Mouse (Mus musculus): ENCODE data around the gene Gpbar1. TPM values are rescaled to one million over a fixed set of nuclear protein-coding genes. Genes with fewer than 3 reads are reported as not detected.

Gene Gpbar1
- polyA plus RNA-seq, 1 experiment from 2014 or later, result not detected

GRCm38 (mm10) chr1:74248799-74249198 lies 29.6 kb upstream of the Gpbar1 start:
- no peak for ATAC-seq (replicated peaks)
- Histone ChIP-seq H3K9me3 (no peaks in the 10 kb centered on the region), H3K4me3 (no peak overlapping the region), H3K27ac (replicated peaks) (no peak overlapping the region), H3K27me3 (no peaks in the 10 kb centered on the region), H3K9ac (replicated peaks) (no peak overlapping the region), H3K4me1 (no peaks in the 10 kb centered on the region), H3K36me3 (peaks cover 51% of the 10 kb centered on the region), H3K4me2 (replicated peaks) (no peak overlapping the region)
- 86% methylated on average over 1 of the region's 1 CpGs for WGBS

DNA sequence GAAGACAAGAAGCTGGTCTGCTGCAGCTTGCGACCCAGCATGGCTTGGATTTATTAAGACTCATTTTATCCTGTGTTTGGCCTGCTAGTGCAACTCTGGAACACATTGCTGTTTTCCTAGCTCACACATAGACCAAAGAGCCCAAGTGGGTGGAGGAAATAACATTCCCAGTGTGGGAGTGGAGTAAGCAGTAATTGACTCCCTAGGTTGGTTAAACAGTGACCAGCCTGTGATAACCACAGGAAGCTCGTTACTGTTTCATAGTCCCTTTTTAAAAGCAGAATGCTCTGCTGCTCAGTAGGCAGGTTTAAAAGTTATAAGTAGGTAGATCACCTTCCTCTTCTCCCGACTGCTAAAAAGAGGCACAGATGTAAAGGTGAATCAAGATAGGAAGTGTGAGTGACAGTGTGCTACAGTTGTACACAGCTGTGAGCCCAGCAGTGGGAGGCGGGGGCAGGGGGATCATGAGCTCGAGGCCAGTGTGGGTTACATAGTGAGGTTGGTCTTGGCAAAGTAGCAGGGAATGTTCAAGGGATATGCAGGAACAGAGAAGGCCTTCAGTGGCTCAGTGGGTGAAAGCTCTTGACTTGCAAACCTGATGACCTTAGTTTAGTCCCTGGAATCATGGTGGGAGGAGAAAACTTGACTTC lies 28.9 kb upstream of the Gpbar1 start:
- H3K27ac ChIP-seq (replicated peaks), result no peak overlapping the region
- WGBS, result 74% methylated on average over 5 of the region's 5 CpGs
- no peaks in the 10 kb centered on the region for H3K4me1 ChIP-seq
- peaks cover 57% of the 10 kb centered on the region for H3K36me3 ChIP-seq
- no peak for ATAC-seq (replicated peaks)
- H3K9me3 ChIP-seq, result no peaks in the 10 kb centered on the region
- no peaks in the 10 kb centered on the region for H3K27me3 ChIP-seq
- H3K4me3 ChIP-seq, result no peak overlapping the region
- no peak overlapping the region for H3K9ac ChIP-seq (replicated peaks)
- no peak overlapping the region for H3K4me2 ChIP-seq (replicated peaks)

GRCm38 (mm10) chr1:74250096-74250495 lies 28.3 kb upstream of the Gpbar1 start:
- Histone ChIP-seq H3K9me3 (no peaks in the 10 kb centered on the region), H3K4me2 (replicated peaks) (no peak overlapping the region), H3K4me3 (no peak overlapping the region), H3K9ac (replicated peaks) (no peak overlapping the region), H3K27me3 (no peaks in the 10 kb centered on the region), H3K4me1 (no peaks in the 10 kb centered on the region), H3K27ac (replicated peaks) (no peak overlapping the region), H3K36me3 (peaks cover 62% of the 10 kb centered on the region)
- ATAC-seq (replicated peaks), result no peak
- 93% methylated on average over 4 of the region's 4 CpGs for WGBS

DNA sequence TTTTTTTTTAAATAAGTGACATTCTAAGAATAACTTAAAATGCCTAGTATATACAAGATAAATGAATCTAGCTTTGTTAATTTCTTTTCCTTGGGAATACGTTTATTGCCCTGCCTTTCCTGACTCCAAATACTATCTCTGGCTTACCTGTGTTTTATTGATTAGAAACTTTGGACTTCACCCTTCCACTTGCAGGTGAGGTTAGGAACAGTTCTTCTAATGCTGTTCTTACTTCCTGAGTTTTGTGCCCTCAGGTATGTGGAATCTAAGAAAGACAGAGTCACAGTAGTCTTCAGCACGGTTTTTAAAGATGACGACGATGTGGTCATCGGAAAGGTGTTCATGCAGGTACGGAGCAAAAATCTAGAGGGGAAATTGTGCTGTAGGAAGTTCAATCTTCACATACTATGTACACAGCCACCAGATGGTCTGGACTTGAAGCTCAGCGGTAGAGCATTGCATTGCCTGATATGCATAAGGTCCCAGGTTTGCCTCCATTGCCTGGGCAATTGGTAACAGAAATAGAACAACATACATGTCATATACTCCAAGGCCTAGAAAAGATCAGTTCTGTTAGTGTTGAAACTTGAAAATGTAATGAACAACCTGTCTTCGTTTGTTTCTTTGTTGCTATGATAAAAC lies 22.5 kb upstream of the Gpbar1 start:
- H3K9me3 ChIP-seq, result no peaks in the 10 kb centered on the region

DNA sequence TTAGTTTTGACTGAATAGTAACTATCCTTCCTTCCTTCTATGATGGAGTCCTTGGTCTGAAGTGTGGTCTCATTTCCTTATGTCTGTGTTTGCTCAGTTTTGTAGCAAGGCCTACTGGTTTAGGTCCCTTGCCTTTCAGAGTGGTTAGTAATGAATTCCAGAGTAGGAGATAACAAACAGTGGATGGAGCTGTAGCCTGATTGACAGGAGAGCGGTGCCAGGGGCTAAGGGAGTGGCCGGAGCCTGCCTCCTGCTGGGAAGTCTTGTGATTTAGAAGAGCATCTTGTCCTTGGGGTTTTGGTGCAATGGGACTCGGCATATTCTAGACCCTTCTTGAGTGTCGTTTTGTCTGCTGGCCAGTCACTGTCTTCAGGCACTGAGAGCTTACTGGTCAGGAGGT lies 21.6 kb upstream of the Gpbar1 start:
- WGBS, result 81% methylated on average over 4 of the region's 4 CpGs
- no peaks in the 10 kb centered on the region for H3K9me3 ChIP-seq
- no peak overlapping the region for H3K9ac ChIP-seq (replicated peaks)
- no peak overlapping the region for H3K4me3 ChIP-seq
- no peak for ATAC-seq (replicated peaks)
- no peaks in the 10 kb centered on the region for H3K4me1 ChIP-seq
- no peak overlapping the region for H3K27ac ChIP-seq (replicated peaks)
- no peak overlapping the region for H3K4me2 ChIP-seq (replicated peaks)
- peaks cover 70% of the 10 kb centered on the region for H3K36me3 ChIP-seq
- no peaks in the 10 kb centered on the region for H3K27me3 ChIP-seq

More for the DNA sequence above, 22.5 kb upstream of the Gpbar1 start:
- Histone ChIP-seq H3K4me2 (replicated peaks) (no peak overlapping the region), H3K36me3 (peaks cover 74% of the 10 kb centered on the region), H3K9ac (replicated peaks) (no peak overlapping the region), H3K27me3 (no peaks in the 10 kb centered on the region), H3K4me1 (no peaks in the 10 kb centered on the region), H3K4me3 (no peak overlapping the region), H3K27ac (replicated peaks) (no peak overlapping the region)
- ATAC-seq (replicated peaks), result no peak
- 97% methylated on average over 8 of the region's 8 CpGs for WGBS

DNA sequence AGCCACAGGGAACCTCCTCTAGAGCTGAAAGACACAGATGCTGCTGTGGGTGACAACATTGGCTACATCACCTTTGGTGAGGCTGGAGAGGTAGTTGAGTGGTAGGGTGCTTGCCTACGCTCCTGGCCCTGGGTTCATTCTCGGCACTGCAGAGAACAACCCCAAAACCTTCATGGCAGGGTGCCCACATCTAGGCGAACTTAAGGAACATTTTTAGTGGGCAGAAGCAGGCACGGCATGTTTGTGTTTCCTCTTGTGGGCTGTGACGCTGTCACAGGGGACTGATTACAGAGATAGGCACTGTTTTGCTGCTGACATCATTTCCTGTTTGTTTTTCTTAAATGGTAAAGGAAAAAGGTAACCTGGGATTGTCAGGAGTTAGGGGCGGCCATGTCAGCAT lies 15.8 kb upstream of the Gpbar1 start:
- Histone ChIP-seq H3K9ac (replicated peaks) (no peak overlapping the region), H3K4me1 (no peaks in the 10 kb centered on the region), H3K9me3 (no peaks in the 10 kb centered on the region), H3K27ac (replicated peaks) (no peak overlapping the region), H3K4me3 (no peak overlapping the region), H3K4me2 (replicated peaks) (no peak overlapping the region), H3K36me3 (peaks cover 77% of the 10 kb centered on the region), H3K27me3 (no peaks in the 10 kb centered on the region)
- no peak for ATAC-seq (replicated peaks)
- 93% methylated on average over 6 of the region's 6 CpGs for WGBS

GRCm38 (mm10) chr1:74268750-74269149 lies 9.6 kb upstream of the Gpbar1 start:
- Histone ChIP-seq H3K4me3 (no peak overlapping the region), H3K4me2 (replicated peaks) (no peak overlapping the region), H3K9me3 (no peaks in the 10 kb centered on the region), H3K36me3 (peaks cover 51% of the 10 kb centered on the region), H3K9ac (replicated peaks) (no peak overlapping the region), H3K27me3 (no peaks in the 10 kb centered on the region), H3K27ac (replicated peaks) (no peak overlapping the region), H3K4me1 (no peaks in the 10 kb centered on the region)
- 89% methylated on average over 8 of the region's 8 CpGs for WGBS
- no peak for ATAC-seq (replicated peaks)

DNA sequence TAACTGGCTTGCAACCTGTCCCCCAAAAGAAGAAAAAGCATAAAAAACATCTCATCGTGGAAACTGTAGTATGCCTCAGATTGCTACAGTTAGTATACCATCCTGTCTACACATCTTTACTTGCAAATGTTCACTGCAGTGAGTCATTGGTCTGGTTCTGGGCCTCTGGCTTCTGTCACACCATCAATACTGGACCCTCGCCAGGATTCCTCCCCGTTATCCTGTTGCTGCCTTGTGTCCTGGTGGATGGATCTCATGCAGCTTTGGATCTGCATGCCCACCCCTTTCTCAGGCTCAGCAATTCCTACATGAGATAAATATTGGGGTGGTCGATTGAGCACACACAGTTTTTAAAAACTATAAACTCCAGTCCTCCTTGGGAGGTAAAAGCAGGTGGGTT lies 6.7 kb upstream of the Gpbar1 start:
- Histone ChIP-seq H3K4me3 (no peak overlapping the region), H3K36me3 (peaks cover 23% of the 10 kb centered on the region), H3K4me2 (replicated peaks) (no peak overlapping the region), H3K9ac (replicated peaks) (no peak overlapping the region), H3K9me3 (no peaks in the 10 kb centered on the region), H3K27me3 (no peaks in the 10 kb centered on the region), H3K27ac (replicated peaks) (no peak overlapping the region), H3K4me1 (no peaks in the 10 kb centered on the region)
- no peak for ATAC-seq (replicated peaks)
- 75% methylated on average over 4 of the region's 4 CpGs for WGBS

GRCm38 (mm10) chr1:74275015-74275414 lies 3.3 kb upstream of the Gpbar1 start:
- ATAC-seq (replicated peaks), result no peak
- Histone ChIP-seq H3K4me3 (no peak overlapping the region), H3K9me3 (no peaks in the 10 kb centered on the region), H3K27me3 (no peaks in the 10 kb centered on the region), H3K4me1 (no peaks in the 10 kb centered on the region), H3K9ac (replicated peaks) (no peak overlapping the region), H3K4me2 (replicated peaks) (no peak overlapping the region), H3K27ac (replicated peaks) (no peak overlapping the region), H3K36me3 (peaks cover 9% of the 10 kb centered on the region)
- 61% methylated on average over 9 of the region's 9 CpGs for WGBS

GRCm38 (mm10) chr1:74277041-74277440 lies 1.3 kb upstream of the Gpbar1 start:
- Histone ChIP-seq H3K36me3 (peaks cover 27% of the 10 kb centered on the region), H3K9me3 (no peaks in the 10 kb centered on the region), H3K4me2 (replicated peaks) (no peak overlapping the region), H3K27ac (replicated peaks) (no peak overlapping the region), H3K4me1 (no peaks in the 10 kb centered on the region), H3K27me3 (no peaks in the 10 kb centered on the region), H3K9ac (replicated peaks) (no peak overlapping the region), H3K4me3 (no peak overlapping the region)
- ATAC-seq (replicated peaks), result no peak
- WGBS, result 73% methylated on average over 6 of the region's 6 CpGs

GRCm38 (mm10) chr1:74277883-74278537 lies 340 bp upstream of the Gpbar1 start:
- H3K27ac ChIP-seq (replicated peaks), result no peak overlapping the region
- H3K9ac ChIP-seq (replicated peaks), result no peak overlapping the region
- 73% methylated on average over 8 of the region's 8 CpGs for WGBS
- no peak overlapping the region for H3K4me3 ChIP-seq
- H3K36me3 ChIP-seq, result peaks cover 35% of the 10 kb centered on the region
- H3K4me1 ChIP-seq, result peaks cover 5% of the 10 kb centered on the region; the same call in 1 of the 2 replicates
- H3K27me3 ChIP-seq, result no peaks in the 10 kb centered on the region
- ATAC-seq (replicated peaks), result no peak
- no peaks in the 10 kb centered on the region for H3K9me3 ChIP-seq
- H3K4me2 ChIP-seq (replicated peaks), result no peak overlapping the region

- WGBS, result 91% methylated on average over 11 of the region's 11 CpGs
- Histone ChIP-seq H3K36me3 (peaks cover 35% of the 10 kb centered on the region), H3K9me3 (no peaks in the 10 kb centered on the region), H3K4me2 (replicated peaks) (no peak overlapping the region), H3K4me1 (peaks cover 13% of the 10 kb centered on the region), H3K9ac (replicated peaks) (no peak overlapping the region), H3K27ac (replicated peaks) (no peak overlapping the region), H3K27me3 (no peaks in the 10 kb centered on the region), H3K4me3 (no peak overlapping the region)
- no peak for ATAC-seq (replicated peaks)
Measured at GRCm38 (mm10) chr1:74278988-74279387, 638 bp downstream of the Gpbar1 start.
